Mouse (Mus musculus): ENCODE results near the gene Dll1. TPM values are rescaled to one million over a fixed set of nuclear protein-coding genes. Genes with fewer than 3 reads are reported as not detected.
A peak's percentile ranks its signal among the peaks of the same experiment; 100 is the strongest.

Gene Dll1
- polyA plus RNA-seq, 1 experiment from 2014 or later: 13.5 TPM

DNA sequence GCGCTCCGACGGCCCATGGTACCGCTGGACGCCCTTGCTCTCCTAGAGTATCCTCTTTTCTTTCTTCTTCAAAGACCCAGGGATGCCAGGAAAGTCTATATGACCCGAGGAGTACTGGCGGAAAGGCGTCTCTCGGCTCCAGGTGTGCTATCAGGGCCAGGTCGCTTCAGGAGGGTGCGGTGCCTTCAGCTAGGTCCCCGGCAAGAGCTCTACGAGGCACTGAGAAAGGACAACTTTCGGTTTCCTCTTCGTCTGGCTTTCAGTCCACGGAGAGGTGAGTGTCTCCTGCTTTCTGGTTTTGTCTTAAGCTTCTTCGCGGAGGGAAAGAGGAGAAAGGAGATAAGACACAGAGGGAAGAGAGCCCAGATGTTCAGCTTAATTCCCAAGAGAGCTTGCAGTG is 1.4 kb downstream of the Dll1 start:
- WGBS: under 1% methylated on average over 18 of the region's 18 CpGs
- H3K36me3 ChIP-seq (ENCODE audit: control insufficient read depth, insufficient read depth, low read length): no peaks in the 10 kb centered on the region
- H3K4me3 ChIP-seq (ENCODE audit: low read depth, low read length): peak overlapping the region; percentile 69
- no peaks in the 10 kb centered on the region for H3K9me3 ChIP-seq (ENCODE audit: control insufficient read depth, low read depth, low read length)
- peak overlapping the region; percentile 56 for H3K27ac ChIP-seq (ENCODE audit: low read length)
- peak overlapping the region; percentile 78 for H3K9ac ChIP-seq (replicated peaks; ENCODE audit: low read depth, low read length)
- H3K27me3 ChIP-seq (ENCODE audit: control insufficient read depth, insufficient read depth, low read length): 0 out of 2 replicates have a peak, but pooled peaks cover 7% of the 10 kb centered on the region
- ATAC-seq (ENCODE audit: insufficient number of reproducible peaks, insufficient read depth, low FRiP score, low read depth): no peak
- peaks cover 43% of the 10 kb centered on the region for H3K4me1 ChIP-seq (ENCODE audit: control insufficient read depth, insufficient read depth, low read length)
- peak overlapping the region; percentile 91 for H3K4me2 ChIP-seq (replicated peaks; ENCODE audit: low read depth, low read length)

GRCm38 (mm10) chr17:15374321-15375141 is 2.1 kb downstream of the Dll1 start:
- H3K4me3 ChIP-seq (ENCODE audit: low read depth, low read length): peak overlapping the region; percentile 69
- 0 out of 2 replicates have a peak, but pooled peaks cover 7% of the 10 kb centered on the region for H3K27me3 ChIP-seq (ENCODE audit: control insufficient read depth, insufficient read depth, low read length)
- H3K4me2 ChIP-seq (replicated peaks; ENCODE audit: low read depth, low read length): peak overlapping the region; percentile 91
- no peak for ATAC-seq (ENCODE audit: insufficient number of reproducible peaks, insufficient read depth, low FRiP score, low read depth)
- WGBS: 3% methylated on average over 50 of the region's 50 CpGs
- peaks cover 39% of the 10 kb centered on the region for H3K4me1 ChIP-seq (ENCODE audit: control insufficient read depth, insufficient read depth, low read length)
- peak overlapping the region; percentile 56; the same call in 1 of the 2 replicates for H3K27ac ChIP-seq (ENCODE audit: low read length)
- H3K9ac ChIP-seq (replicated peaks; ENCODE audit: low read depth, low read length): peak overlapping the region; percentile 78
- no peaks in the 10 kb centered on the region for H3K36me3 ChIP-seq (ENCODE audit: control insufficient read depth, insufficient read depth, low read length)
- no peaks in the 10 kb centered on the region for H3K9me3 ChIP-seq (ENCODE audit: control insufficient read depth, low read depth, low read length)

GRCm38 (mm10) chr17:15372931-15373652 is 3.6 kb downstream of the Dll1 start:
- Histone ChIP-seq H3K4me2 (replicated peaks; ENCODE audit: low read depth, low read length) (peak overlapping the region; percentile 91), H3K9me3 (ENCODE audit: control insufficient read depth, low read depth, low read length) (no peaks in the 10 kb centered on the region), H3K9ac (replicated peaks; ENCODE audit: low read depth, low read length) (peak overlapping the region; percentile 0; the same call in 1 of the 2 replicates), H3K27ac (ENCODE audit: low read length) (no peak overlapping the region; the same call in 1 of the 2 replicates), H3K36me3 (ENCODE audit: control insufficient read depth, insufficient read depth, low read length) (peaks cover under 1% of the 10 kb centered on the region; the same call in 1 of the 2 replicates), H3K27me3 (ENCODE audit: control insufficient read depth, insufficient read depth, low read length) (0 out of 2 replicates have a peak, but pooled peaks cover 7% of the 10 kb centered on the region), H3K4me1 (ENCODE audit: control insufficient read depth, insufficient read depth, low read length) (peaks cover 35% of the 10 kb centered on the region), H3K4me3 (ENCODE audit: low read depth, low read length) (peak overlapping the region; percentile 69)
- WGBS: 64% methylated on average over 15 of the region's 15 CpGs
- no peak for ATAC-seq (ENCODE audit: insufficient number of reproducible peaks, insufficient read depth, low FRiP score, low read depth)

DNA sequence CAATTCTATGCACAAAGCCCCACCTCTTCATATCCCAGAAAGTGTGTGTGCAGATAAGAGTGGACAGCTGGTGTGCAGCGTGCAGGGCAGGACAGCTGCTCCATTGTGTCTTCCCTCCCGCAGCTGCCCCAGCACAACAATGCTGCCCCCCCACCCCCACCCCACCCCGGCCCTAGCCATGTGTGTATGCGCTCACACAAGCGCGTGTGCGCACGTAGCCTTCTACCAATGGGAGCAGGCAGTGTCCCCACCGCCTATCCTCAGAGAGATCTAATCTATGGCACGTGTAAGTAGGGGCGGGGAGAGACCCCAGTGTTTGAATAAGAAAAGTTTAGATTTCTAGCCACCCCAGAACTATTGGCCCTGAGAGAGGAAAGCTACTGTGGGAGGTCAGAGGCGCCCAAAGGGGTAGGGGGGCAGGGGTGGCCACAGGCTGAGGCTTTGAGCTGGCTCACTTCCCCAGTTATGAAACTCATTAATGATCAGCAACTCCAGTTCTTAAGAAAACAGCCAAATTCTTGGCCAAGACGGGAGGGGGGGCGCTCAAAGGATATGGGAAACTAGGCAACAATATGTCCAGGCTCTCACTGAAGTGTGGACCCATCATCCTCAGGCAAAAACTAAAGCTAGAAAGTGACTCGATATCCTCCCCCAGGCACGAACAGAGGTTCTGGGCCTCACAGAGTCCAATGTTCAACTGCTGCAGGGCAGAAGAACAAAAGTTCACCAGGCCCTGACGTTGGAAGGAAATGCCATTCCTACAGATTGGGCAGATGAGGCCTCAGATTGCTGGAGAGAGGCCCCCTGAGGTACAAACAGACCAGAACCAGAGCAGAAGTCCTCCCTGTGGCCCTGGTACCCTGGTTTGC is 4.5 kb downstream of the Dll1 start:
- Histone ChIP-seq H3K9ac (replicated peaks; ENCODE audit: low read depth, low read length) (no peak overlapping the region), H3K27ac (ENCODE audit: low read length) (no peak overlapping the region), H3K4me2 (replicated peaks; ENCODE audit: low read depth, low read length) (peak overlapping the region; percentile 91), H3K4me1 (ENCODE audit: control insufficient read depth, insufficient read depth, low read length) (peaks cover 28% of the 10 kb centered on the region), H3K9me3 (ENCODE audit: control insufficient read depth, low read depth, low read length) (no peaks in the 10 kb centered on the region), H3K27me3 (ENCODE audit: control insufficient read depth, insufficient read depth, low read length) (0 out of 2 replicates have a peak, but pooled peaks cover 7% of the 10 kb centered on the region), H3K36me3 (ENCODE audit: control insufficient read depth, insufficient read depth, low read length) (peaks cover 5% of the 10 kb centered on the region; the same call in 1 of the 2 replicates), H3K4me3 (ENCODE audit: low read depth, low read length) (peak overlapping the region; percentile 69; the same call in 1 of the 2 replicates)
- ATAC-seq (ENCODE audit: insufficient number of reproducible peaks, insufficient read depth, low FRiP score, low read depth): no peak; the same call in 1 of the 2 replicates
- 45% methylated on average over 17 of the region's 17 CpGs for WGBS

- peaks cover 23% of the 10 kb centered on the region for H3K4me1 ChIP-seq (ENCODE audit: control insufficient read depth, insufficient read depth, low read length)
- peaks cover 5% of the 10 kb centered on the region; the same call in 1 of the 2 replicates for H3K36me3 ChIP-seq (ENCODE audit: control insufficient read depth, insufficient read depth, low read length)
- H3K4me3 ChIP-seq (ENCODE audit: low read depth, low read length): no peak overlapping the region
- 0 out of 2 replicates have a peak, but pooled peaks cover 7% of the 10 kb centered on the region for H3K27me3 ChIP-seq (ENCODE audit: control insufficient read depth, insufficient read depth, low read length)
- no peak overlapping the region for H3K9ac ChIP-seq (replicated peaks; ENCODE audit: low read depth, low read length)
- 91% methylated on average over 14 of the region's 14 CpGs for WGBS
- ATAC-seq (ENCODE audit: insufficient number of reproducible peaks, insufficient read depth, low FRiP score, low read depth): no peak
- no peaks in the 10 kb centered on the region for H3K9me3 ChIP-seq (ENCODE audit: control insufficient read depth, low read depth, low read length)
- H3K4me2 ChIP-seq (replicated peaks; ENCODE audit: low read depth, low read length): no peak overlapping the region
- no peak overlapping the region for H3K27ac ChIP-seq (ENCODE audit: low read length)
Measured at GRCm38 (mm10) chr17:15370401-15370800, 6.3 kb downstream of the Dll1 start.

- peaks cover 5% of the 10 kb centered on the region; the same call in 1 of the 2 replicates for H3K36me3 ChIP-seq (ENCODE audit: control insufficient read depth, insufficient read depth, low read length)
- no peak overlapping the region for H3K9ac ChIP-seq (replicated peaks; ENCODE audit: low read depth, low read length)
- no peak overlapping the region for H3K4me2 ChIP-seq (replicated peaks; ENCODE audit: low read depth, low read length)
- no peaks in the 10 kb centered on the region for H3K4me1 ChIP-seq (ENCODE audit: control insufficient read depth, insufficient read depth, low read length)
- WGBS: 69% methylated on average over 5 of the region's 5 CpGs
- H3K27ac ChIP-seq (ENCODE audit: low read length): no peak overlapping the region
- no peaks in the 10 kb centered on the region for H3K9me3 ChIP-seq (ENCODE audit: control insufficient read depth, low read depth, low read length)
- no peaks in the 10 kb centered on the region for H3K27me3 ChIP-seq (ENCODE audit: control insufficient read depth, insufficient read depth, low read length)
- no peak overlapping the region for H3K4me3 ChIP-seq (ENCODE audit: low read depth, low read length)
- no peak for ATAC-seq (ENCODE audit: insufficient number of reproducible peaks, insufficient read depth, low FRiP score, low read depth)
Measured at GRCm38 (mm10) chr17:15365650-15366049, 11.0 kb downstream of the Dll1 start.

DNA sequence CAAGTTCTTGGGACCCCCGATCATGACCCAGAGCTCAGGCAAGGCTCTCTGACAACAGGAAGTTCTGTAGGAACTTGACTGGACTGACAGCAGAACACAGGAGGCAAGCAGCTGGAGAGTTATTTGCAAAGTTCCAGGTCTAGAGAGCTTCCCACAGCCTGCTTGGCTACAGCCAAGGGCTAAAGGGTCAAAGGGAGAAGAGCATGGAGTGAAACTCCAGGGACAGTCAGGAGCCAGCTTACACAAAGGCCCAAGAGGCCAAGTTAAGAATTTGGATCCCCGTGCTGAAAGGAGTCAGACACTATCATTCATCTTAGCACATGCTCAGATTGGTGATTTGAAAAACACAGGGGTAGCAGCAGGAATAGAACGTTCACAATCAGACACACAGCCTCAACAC is 13.0 kb downstream of the Dll1 start:
- Histone ChIP-seq H3K27me3 (ENCODE audit: control insufficient read depth, insufficient read depth, low read length) (no peaks in the 10 kb centered on the region), H3K4me2 (replicated peaks; ENCODE audit: low read depth, low read length) (no peak overlapping the region), H3K36me3 (ENCODE audit: control insufficient read depth, insufficient read depth, low read length) (peaks cover 5% of the 10 kb centered on the region; the same call in 1 of the 2 replicates), H3K27ac (ENCODE audit: low read length) (no peak overlapping the region), H3K4me3 (ENCODE audit: low read depth, low read length) (no peak overlapping the region), H3K4me1 (ENCODE audit: control insufficient read depth, insufficient read depth, low read length) (no peaks in the 10 kb centered on the region), H3K9ac (replicated peaks; ENCODE audit: low read depth, low read length) (no peak overlapping the region), H3K9me3 (ENCODE audit: control insufficient read depth, low read depth, low read length) (no peaks in the 10 kb centered on the region)
- no peak for ATAC-seq (ENCODE audit: insufficient number of reproducible peaks, insufficient read depth, low FRiP score, low read depth)
- 53% methylated on average over 3 of the region's 3 CpGs for WGBS

Data from stomach, embryonic 14.5 days (tissue).